Mouse (Mus musculus) embryonic facial prominence, embryonic 14.5 days (tissue): Measurements from ENCODE around the gene Tmem26. TPM values are rescaled to one million over a fixed set of nuclear protein-coding genes. Genes with fewer than 3 reads are reported as not detected.

Source experiments
- ATAC-seq: fragments of 200-750 bp; cut with Nextera tagmentation; 2 replicates; pipeline ENCODE4 v1.8.0; 2017; ENCODE audit warnings: low read depth, moderate number of reproducible peaks, moderate TSS enrichment
- DNase-seq: peaks from one replicate; pipeline ENCODE4 v3.0.0-alpha.2; 2015; ENCODE audit warnings: low spot score
- H3K27ac ChIP-seq: fragments of 300-500 bp; sonication (generic); replicated peaks from 2 replicates; pipeline ENCODE4 v1.5.1; 2014; ENCODE audit warnings: low read depth, mild to moderate bottlenecking, low read length, moderate library complexity
- H3K27me3 ChIP-seq: fragments of 300-500 bp; sonication (generic); replicated peaks from 2 replicates; pipeline ENCODE4 v1.6.1; 2014; ENCODE audit warnings: low read length; ENCODE audit not compliant: control insufficient read depth, insufficient read depth
- H3K36me3 ChIP-seq: fragments of 300-500 bp; sonication (generic); 2 replicates; pipeline ENCODE4 v1.6.1; 2014; ENCODE audit warnings: low read length, mixed read lengths; ENCODE audit not compliant: control insufficient read depth, insufficient read depth
- H3K4me1 ChIP-seq: fragments of 300-500 bp; sonication (generic); 2 replicates; pipeline ENCODE4 v1.6.1; 2014; ENCODE audit warnings: antibody characterized with exemption, low read length; ENCODE audit not compliant: control insufficient read depth, insufficient read depth
- H3K4me2 ChIP-seq: fragments of 300-500 bp; sonication (generic); 2 replicates; pipeline ENCODE4 v1.6.1; 2014; ENCODE audit warnings: low read depth, mild to moderate bottlenecking, low read length, moderate library complexity, mixed read lengths
- H3K4me3 ChIP-seq: fragments of 300-500 bp; sonication (generic); 2 replicates; pipeline ENCODE4 v1.5.1; 2014; ENCODE audit warnings: low read depth, mild to moderate bottlenecking, low read length
- H3K9ac ChIP-seq: fragments of 300-500 bp; sonication (generic); 2 replicates; pipeline ENCODE4 v1.6.1; 2014; ENCODE audit warnings: low read depth, mild to moderate bottlenecking, low read length, moderate library complexity, mixed read lengths
- H3K9me3 ChIP-seq: fragments of 300-500 bp; sonication (generic); 2 replicates; pipeline ENCODE4 v1.6.1; 2016; ENCODE audit warnings: low read length; ENCODE audit not compliant: control insufficient read depth
- WGBS: fragments of 180-500 bp; shearing (Covaris S2); extraction: QIAGEN DNeasy Blood & Tissue Kit; methylation state at CpG from one replicate; pipeline ENCODE4 v1.1.7; 2014; 5-methylcytosine and 5-hydroxymethylcytosine counted together
- polyA plus RNA-seq: library from polyadenylated mRNA; unstranded; fragments of >200 nt; fragmentation: Nextera tagmentation; extraction: Ambion mirVana; gene quantifications from 2 replicates; pipeline ENCODE4 v1.2.1, GENCODE M21; 2014

Gene Tmem26
- polyA plus RNA-seq, 1 experiment from 2014 or later: 31.9 TPM

- H3K4me1 ChIP-seq: peaks cover 5% of the 10 kb centered on the region; the same call in 1 of the 2 replicates
- ATAC-seq (no peak), DNase-seq (no peak)
- H3K36me3 ChIP-seq: no peaks in the 10 kb centered on the region
- no peak overlapping the region for H3K9ac ChIP-seq
- H3K27ac ChIP-seq: no peak overlapping the region
- no peak overlapping the region for H3K4me3 ChIP-seq
- 76% methylated on average over 4 of the region's 4 CpGs for WGBS
- H3K9me3 ChIP-seq: peaks cover 16% of the 10 kb centered on the region
- no peak overlapping the region for H3K4me2 ChIP-seq
- no peaks in the 10 kb centered on the region for H3K27me3 ChIP-seq
Measured at GRCm38 (mm10) chr10:68705471-68706036, 17.9 kb upstream of the Tmem26 start.

GRCm38 (mm10) chr10:68707014-68707852 is 16.2 kb upstream of the Tmem26 start:
- 58% methylated on average over 3 of the region's 3 CpGs for WGBS
- peaks cover 5% of the 10 kb centered on the region; the same call in 1 of the 2 replicates for H3K4me1 ChIP-seq
- peak; percentile 85 for DNase-seq
- H3K9ac ChIP-seq: no peak overlapping the region
- no peaks in the 10 kb centered on the region for H3K36me3 ChIP-seq
- H3K9me3 ChIP-seq: peaks cover 16% of the 10 kb centered on the region
- ATAC-seq: peak; percentile 57
- no peak overlapping the region for H3K4me2 ChIP-seq
- no peaks in the 10 kb centered on the region for H3K27me3 ChIP-seq
- H3K27ac ChIP-seq: peak overlapping the region; percentile 44; the same call in 1 of the 2 replicates
- H3K4me3 ChIP-seq: no peak overlapping the region

- Histone ChIP-seq H3K4me2 (no peak overlapping the region), H3K4me1 (no peaks in the 10 kb centered on the region)
- 75% methylated on average over 2 of the region's 2 CpGs for WGBS
Measured at GRCm38 (mm10) chr10:68712926-68713325, 10.5 kb upstream of the Tmem26 start.

GRCm38 (mm10) chr10:68714302-68714701 is 9.1 kb upstream of the Tmem26 start:
- H3K27me3 ChIP-seq: no peaks in the 10 kb centered on the region
- ATAC-seq (no peak), DNase-seq (no peak)
- H3K4me3 ChIP-seq: no peak overlapping the region
- no peaks in the 10 kb centered on the region for H3K9me3 ChIP-seq
- no peaks in the 10 kb centered on the region for H3K4me1 ChIP-seq
- H3K36me3 ChIP-seq: no peaks in the 10 kb centered on the region
- H3K4me2 ChIP-seq: no peak overlapping the region
- WGBS: 71% methylated on average over 3 of the region's 3 CpGs
- no peak overlapping the region for H3K9ac ChIP-seq
- no peak overlapping the region for H3K27ac ChIP-seq

More at GRCm38 (mm10) chr10:68712926-68713325, 10.5 kb upstream of the Tmem26 start:
- DNase-seq (no peak), ATAC-seq (no peak)
- H3K36me3 ChIP-seq: no peaks in the 10 kb centered on the region
- H3K27ac ChIP-seq: no peak overlapping the region
- H3K4me3 ChIP-seq: no peak overlapping the region
- H3K9me3 ChIP-seq: peaks cover 12% of the 10 kb centered on the region
- H3K9ac ChIP-seq: no peak overlapping the region
- no peaks in the 10 kb centered on the region for H3K27me3 ChIP-seq

GRCm38 (mm10) chr10:68715396-68715795 is 8.1 kb upstream of the Tmem26 start:
- H3K27me3 ChIP-seq: no peaks in the 10 kb centered on the region
- H3K9me3 ChIP-seq: no peaks in the 10 kb centered on the region
- 86% methylated on average over 3 of the region's 3 CpGs for WGBS
- DNase-seq (no peak), ATAC-seq (no peak)
- H3K27ac ChIP-seq: no peak overlapping the region
- H3K9ac ChIP-seq: no peak overlapping the region
- H3K4me2 ChIP-seq: no peak overlapping the region
- H3K4me3 ChIP-seq: no peak overlapping the region
- H3K4me1 ChIP-seq: no peaks in the 10 kb centered on the region
- no peaks in the 10 kb centered on the region for H3K36me3 ChIP-seq

GRCm38 (mm10) chr10:68718375-68718774 is 5.1 kb upstream of the Tmem26 start:
- H3K9ac ChIP-seq: no peak overlapping the region
- no peak for ATAC-seq
- no peaks in the 10 kb centered on the region for H3K9me3 ChIP-seq
- 0 out of 2 replicates have a peak, but pooled peaks cover 5% of the 10 kb centered on the region for H3K4me1 ChIP-seq
- no peak overlapping the region for H3K4me3 ChIP-seq
- WGBS: 87% methylated on average over 3 of the region's 3 CpGs
- no peak overlapping the region for H3K27ac ChIP-seq
- no peaks in the 10 kb centered on the region for H3K36me3 ChIP-seq
- no peaks in the 10 kb centered on the region for H3K27me3 ChIP-seq
- no peak overlapping the region for H3K4me2 ChIP-seq
- no peak for DNase-seq

- Histone ChIP-seq H3K4me3 (no peak overlapping the region), H3K36me3 (no peaks in the 10 kb centered on the region), H3K27ac (no peak overlapping the region), H3K9me3 (no peaks in the 10 kb centered on the region), H3K9ac (no peak overlapping the region), H3K27me3 (no peaks in the 10 kb centered on the region), H3K4me2 (no peak overlapping the region), H3K4me1 (0 out of 2 replicates have a peak, but pooled peaks cover 6% of the 10 kb centered on the region)
- DNase-seq (no peak), ATAC-seq (no peak)
- WGBS: 50% methylated on average over 5 of the region's 5 CpGs
Measured at GRCm38 (mm10) chr10:68720887-68721400, 2.5 kb upstream of the Tmem26 start.

- ATAC-seq (no peak), DNase-seq (no peak)
- no peaks in the 10 kb centered on the region for H3K36me3 ChIP-seq
- peak overlapping the region; percentile 56 for H3K4me3 ChIP-seq
- H3K9ac ChIP-seq: peak overlapping the region; percentile 73
- no peaks in the 10 kb centered on the region for H3K27me3 ChIP-seq
- 0 out of 2 replicates have a peak, but pooled peaks cover 6% of the 10 kb centered on the region for H3K4me1 ChIP-seq
- H3K27ac ChIP-seq: no peak overlapping the region
- no peaks in the 10 kb centered on the region for H3K9me3 ChIP-seq
- 35% methylated on average over 7 of the region's 7 CpGs for WGBS
- H3K4me2 ChIP-seq: peak overlapping the region; percentile 78
Measured at GRCm38 (mm10) chr10:68723015-68723414, 431 bp upstream of the Tmem26 start.
